Mouse (Mus musculus) liver, adult 2 months (tissue): ENCODE measurements around the gene Hes5.

Experiments
- CTCF ChIP-seq: fragments of 200-500 bp; IDR thresholded peaks from 2 replicates; pipeline ENCODE4 v1.5.1; 2011; ENCODE audit warnings: low read depth, low read length, control low read depth
- POLR2A ChIP-seq: fragments of 200-500 bp; IDR thresholded peaks from 2 replicates; pipeline ENCODE4 v1.6.1; 2011; ENCODE audit warnings: low read length, control low read depth; ENCODE audit not compliant: insufficient read depth; ENCODE audit errors: extremely low read depth

DNA sequence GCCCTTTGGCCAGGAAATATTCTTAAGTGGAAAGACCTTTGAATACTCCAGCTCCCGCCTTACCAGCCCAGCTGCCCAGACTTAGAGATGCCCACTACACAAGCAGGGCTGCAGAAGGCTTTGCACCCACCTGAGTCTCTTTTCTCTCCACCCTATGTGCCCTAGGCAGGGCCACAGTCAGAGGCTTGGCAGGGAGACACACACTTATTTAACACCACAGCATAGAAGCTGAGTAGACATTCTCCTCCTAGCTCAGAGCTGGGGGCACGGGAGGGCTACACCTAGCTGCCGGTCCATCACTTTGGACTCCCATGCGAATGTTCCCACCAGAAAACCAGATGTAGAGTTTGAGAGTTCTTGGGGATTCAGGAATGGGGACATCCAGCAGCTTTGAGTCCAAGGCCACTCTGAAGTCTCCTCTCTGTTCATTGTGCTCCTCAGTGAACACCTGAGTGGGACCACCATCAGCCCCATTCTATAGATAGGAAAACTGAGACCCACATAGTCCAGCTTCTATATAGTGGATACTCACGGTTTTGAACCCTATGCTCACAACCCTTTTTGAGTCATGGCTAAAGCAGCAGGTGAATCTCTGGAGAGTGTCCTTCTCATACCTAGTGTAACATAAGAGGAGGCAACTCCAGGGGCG lies 11.7 kb upstream of the Hes5 start:
- no peak for TF ChIP-seq CTCF
- TF ChIP-seq POLR2A, result no peak
